Mouse (Mus musculus) ES-Bruce4 (cell line): ENCODE results near the gene Ppp6r2. TPM values are rescaled to one million over a fixed set of nuclear protein-coding genes. Genes with fewer than 3 reads are reported as not detected.
A peak's percentile ranks its signal among the peaks of the same experiment; 100 is the strongest.

Experiments
- H3K27ac ChIP-seq: 2 replicates; pipeline ENCODE4 v1.5.1; 2012; ENCODE audit warnings: low read length, inconsistent platforms; ENCODE audit not compliant: insufficient read depth
- H3K27me3 ChIP-seq: 2 replicates; pipeline ENCODE4 v1.6.1; 2012; ENCODE audit warnings: mild to moderate bottlenecking, low read length, inconsistent platforms; ENCODE audit not compliant: control insufficient read depth, poor library complexity, insufficient read depth, severe bottlenecking
- H3K36me3 ChIP-seq: 2 replicates; pipeline ENCODE4 v1.6.1; 2012; ENCODE audit warnings: inconsistent platforms, mild to moderate bottlenecking, low read length, moderate library complexity; ENCODE audit not compliant: control insufficient read depth, poor library complexity, insufficient read depth, severe bottlenecking
- H3K4me1 ChIP-seq: one replicate; pipeline ENCODE4 v1.8.1; 2011; ENCODE audit warnings: low read length; ENCODE audit not compliant: control insufficient read depth, insufficient read depth
- H3K4me3 ChIP-seq: 2 replicates; pipeline ENCODE4 v1.5.1; 2011; ENCODE audit warnings: low read depth, mild to moderate bottlenecking, low read length
- H3K9ac ChIP-seq: 2 replicates; pipeline ENCODE4 v1.6.1; 2012; ENCODE audit warnings: low read depth, mild to moderate bottlenecking, inconsistent platforms; ENCODE audit not compliant: poor library complexity, severe bottlenecking
- H3K9me3 ChIP-seq: replicated peaks from 2 replicates; pipeline ENCODE4 v1.6.1; 2012; ENCODE audit warnings: mild to moderate bottlenecking, low read length, inconsistent platforms; ENCODE audit not compliant: control insufficient read depth, poor library complexity, insufficient read depth, severe bottlenecking
- CTCF ChIP-seq: IDR thresholded peaks from one replicate; pipeline ENCODE4 v1.8.1; 2011; ENCODE audit warnings: low read depth, low read length
- EP300 ChIP-seq: IDR thresholded peaks from 2 replicates; pipeline ENCODE4 v1.6.1; 2011; ENCODE audit warnings: low read depth, low read length; ENCODE audit not compliant: insufficient read depth
- POLR2A ChIP-seq: IDR thresholded peaks from one replicate; pipeline ENCODE4 v1.8.1; 2011; ENCODE audit warnings: low read length; ENCODE audit not compliant: insufficient read depth
- polyA plus RNA-seq: library from polyadenylated mRNA; stranded (reverse); fragments of >200 nt; gene quantifications from 2 replicates; pipeline ENCODE4 v1.2.4, GENCODE M21; 2011; ENCODE audit warnings: low read depth; ENCODE audit not compliant: missing spikeins, insufficient read depth, insufficient read length

Gene Ppp6r2
- polyA plus RNA-seq, 1 experiment = 14.3 TPM

- Histone ChIP-seq H3K27ac (peak overlapping the region; percentile 83), H3K27me3 (no peaks in the 10 kb centered on the region), H3K9ac (0 out of 2 replicates have a peak overlapping the region, but pooled peaks have one; percentile 81), H3K4me1 (peaks cover 14% of the 10 kb centered on the region), H3K36me3 (no peaks in the 10 kb centered on the region), H3K9me3 (no peaks in the 10 kb centered on the region), H3K4me3 (peak overlapping the region; percentile 7; the same call in 1 of the 2 replicates)
- peak; percentile 95 for TF ChIP-seq EP300
- no peak for TF ChIP-seq CTCF
These were observed 34.2 kb upstream of the Ppp6r2 start for GRCm38 (mm10) chr15:89177121-89177520.

GRCm38 (mm10) chr15:89177576-89178259, 33.6 kb upstream of the Ppp6r2 start:
- Histone ChIP-seq H3K9ac (0 out of 2 replicates have a peak overlapping the region, but pooled peaks have one; percentile 81), H3K9me3 (no peaks in the 10 kb centered on the region), H3K4me3 (peak overlapping the region; percentile 31; the same call in 1 of the 2 replicates), H3K4me1 (peaks cover 14% of the 10 kb centered on the region), H3K27ac (peak overlapping the region; percentile 83), H3K36me3 (no peaks in the 10 kb centered on the region), H3K27me3 (no peaks in the 10 kb centered on the region)
- TF ChIP-seq CTCF (no peak), EP300 (no peak), POLR2A (no peak)

GRCm38 (mm10) chr15:89178260-89178860, 33.0 kb upstream of the Ppp6r2 start:
- no peaks in the 10 kb centered on the region for H3K27me3 ChIP-seq
- peak overlapping the region; percentile 81; the same call in 1 of the 2 replicates for H3K9ac ChIP-seq
- H3K27ac ChIP-seq = peak overlapping the region; percentile 66
- H3K36me3 ChIP-seq = no peaks in the 10 kb centered on the region
- TF ChIP-seq POLR2A (no peak), EP300 (no peak), CTCF (no peak)
- H3K4me1 ChIP-seq = peaks cover 14% of the 10 kb centered on the region
- no peaks in the 10 kb centered on the region for H3K9me3 ChIP-seq
- peak overlapping the region; percentile 88 for H3K4me3 ChIP-seq

- Histone ChIP-seq H3K36me3 (no peaks in the 10 kb centered on the region), H3K9me3 (no peaks in the 10 kb centered on the region), H3K4me3 (peak overlapping the region; percentile 88), H3K27ac (peak overlapping the region; percentile 68), H3K27me3 (no peaks in the 10 kb centered on the region), H3K9ac (peak overlapping the region; percentile 81), H3K4me1 (peaks cover 14% of the 10 kb centered on the region)
- TF ChIP-seq EP300 = peak; percentile 94
- no peak for TF ChIP-seq CTCF
- peak; percentile 47 for TF ChIP-seq POLR2A
These were observed 32.3 kb upstream of the Ppp6r2 start for GRCm38 (mm10) chr15:89178954-89179629.

GRCm38 (mm10) chr15:89179630-89179964, 31.8 kb upstream of the Ppp6r2 start:
- TF ChIP-seq CTCF (no peak), POLR2A (no peak), EP300 (no peak)
- Histone ChIP-seq H3K4me3 (peak overlapping the region; percentile 88), H3K4me1 (peaks cover 14% of the 10 kb centered on the region), H3K27ac (peak overlapping the region; percentile 68), H3K9me3 (no peaks in the 10 kb centered on the region), H3K27me3 (no peaks in the 10 kb centered on the region), H3K36me3 (no peaks in the 10 kb centered on the region), H3K9ac (peak overlapping the region; percentile 81)

- H3K9me3 ChIP-seq = no peaks in the 10 kb centered on the region
- peaks cover 11% of the 10 kb centered on the region for H3K4me1 ChIP-seq
- peak overlapping the region; percentile 68 for H3K27ac ChIP-seq
- peak overlapping the region; percentile 81 for H3K9ac ChIP-seq
- peak overlapping the region; percentile 88 for H3K4me3 ChIP-seq
- H3K27me3 ChIP-seq = no peaks in the 10 kb centered on the region
- TF ChIP-seq POLR2A = no peak
- no peak for TF ChIP-seq EP300
- TF ChIP-seq CTCF = no peak
- no peaks in the 10 kb centered on the region for H3K36me3 ChIP-seq
These were observed 31.2 kb upstream of the Ppp6r2 start for GRCm38 (mm10) chr15:89180081-89180541.
